Mouse (Mus musculus): ENCODE results near the gene Ccdc9b.

DNA sequence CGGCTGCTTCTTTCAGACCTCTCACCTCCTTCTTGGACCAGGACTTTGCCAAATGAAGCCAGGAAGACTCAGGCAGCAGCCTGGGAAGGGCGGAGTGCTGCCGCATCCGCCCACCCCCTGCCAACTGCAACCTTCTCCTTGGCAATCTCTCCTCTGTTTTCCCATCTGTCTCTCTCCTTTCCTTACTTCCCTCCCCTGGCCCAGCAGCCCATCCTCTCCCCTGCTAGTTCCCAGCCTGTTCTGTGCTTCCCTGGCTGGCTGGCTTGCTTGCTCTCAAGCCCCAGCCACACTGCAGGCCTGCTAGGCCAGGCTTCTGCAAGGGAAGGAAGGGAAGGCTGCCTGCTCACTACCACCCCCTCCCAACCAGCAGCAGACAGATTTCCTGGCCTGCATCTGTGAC, 13.4 kb upstream of the Ccdc9b start:
- no peak for TF ChIP-seq POLR2A (IDR thresholded peaks at IDR 0.05; ENCODE audit: insufficient read depth, low read length)
- no peak for TF ChIP-seq EP300 (IDR thresholded peaks at IDR 0.05; ENCODE audit: insufficient read depth, low read depth, low read length)

Data from ES-Bruce4 (cell line).